Mouse (Mus musculus) adrenal gland (tissue): Measurements from ENCODE around the gene Gm4707.
"Not testable (repeated sequence)": the region's sequence is repeated elsewhere in the genome, so short reads cannot be mapped to it uniquely, and the experiment has no call there.

Experiments
- intact Hi-C: fragments of 180-260 bp; cut with DNase I; formaldehyde crosslinking; loops from one replicate; pipeline ENCODE4 v1.15.1; 2025

Gm4707 gene

DNA sequence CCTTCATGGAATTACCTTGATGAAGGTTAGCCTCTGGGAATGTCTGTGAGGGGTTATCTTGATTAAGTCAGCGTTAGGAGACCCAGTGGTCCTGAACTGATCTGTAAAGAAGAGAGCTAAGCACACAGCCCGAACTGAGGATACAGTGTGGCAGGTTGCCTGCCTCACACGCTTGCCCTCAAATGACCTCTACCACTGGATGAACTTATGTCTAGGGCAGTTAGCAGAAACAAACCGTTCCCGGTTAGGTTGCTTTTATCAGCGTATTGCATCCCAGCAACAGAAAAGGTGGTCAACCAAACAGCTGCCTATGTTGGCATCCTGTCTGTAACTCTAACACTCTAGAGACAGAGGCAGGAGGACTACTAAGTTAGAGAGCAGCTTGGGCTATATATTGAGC is 14.5 kb downstream of the Gm4707 start:
- intact Hi-C loops: no loop called here

DNA sequence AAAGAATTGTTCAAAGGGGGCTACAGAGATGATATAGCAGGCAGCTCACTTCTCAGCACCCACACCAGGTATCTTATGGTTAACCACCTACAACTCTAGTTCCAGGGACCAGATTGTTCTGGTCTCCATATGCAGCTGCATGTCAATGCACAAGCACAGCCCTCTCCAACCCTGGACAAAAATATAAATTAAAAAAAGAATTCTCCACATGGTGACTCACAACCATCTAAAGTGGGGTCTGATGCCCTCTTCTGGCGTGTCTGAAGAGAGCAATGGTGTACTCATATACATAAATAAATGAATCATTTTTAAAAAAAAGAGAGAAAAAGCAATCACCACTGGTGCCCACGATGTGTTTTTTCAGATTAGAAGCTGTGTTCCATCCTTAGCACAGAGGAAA is 15.0 kb downstream of the Gm4707 start:
- intact Hi-C loops: no loop called here

DNA sequence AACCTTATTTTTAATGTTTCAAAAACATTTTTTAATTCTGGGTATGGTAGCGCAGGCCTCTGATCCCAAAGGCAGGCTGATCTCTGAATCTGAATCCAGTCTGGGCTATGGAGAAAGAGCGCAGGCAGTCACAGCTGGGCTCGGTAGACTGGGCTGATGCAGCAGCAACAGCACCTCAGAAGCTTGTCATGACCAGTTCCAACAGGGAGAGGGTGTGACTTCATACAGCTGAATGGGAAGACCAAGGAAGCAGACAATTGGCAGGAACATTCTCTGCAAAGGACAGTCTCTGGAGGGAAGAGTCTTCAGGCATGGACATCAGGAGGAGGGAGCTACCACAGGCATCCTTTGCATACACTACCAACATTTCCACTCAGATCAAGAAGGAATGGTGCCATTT is 15.6 kb downstream of the Gm4707 start:
- intact Hi-C loops: no loop called here

DNA sequence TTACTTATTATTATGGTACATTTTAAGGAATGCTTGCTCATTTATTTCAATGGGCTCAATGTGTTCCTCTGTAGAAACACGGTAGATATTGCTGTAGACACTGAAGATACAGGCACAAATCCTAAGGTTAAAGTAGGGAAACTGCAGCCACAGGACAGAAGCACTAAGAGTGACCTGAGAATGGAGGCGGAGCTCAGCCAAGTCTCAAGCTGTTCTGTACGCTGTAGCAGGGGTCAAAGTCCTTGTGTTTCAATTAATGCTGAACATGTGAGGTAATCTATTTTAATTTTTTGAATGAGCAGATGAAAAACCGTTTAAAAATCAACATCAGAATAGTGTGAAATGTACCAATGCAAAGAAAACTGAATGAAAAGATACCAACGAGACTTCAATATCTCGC is 16.4 kb downstream of the Gm4707 start:
- intact Hi-C loops: no loop called here

DNA sequence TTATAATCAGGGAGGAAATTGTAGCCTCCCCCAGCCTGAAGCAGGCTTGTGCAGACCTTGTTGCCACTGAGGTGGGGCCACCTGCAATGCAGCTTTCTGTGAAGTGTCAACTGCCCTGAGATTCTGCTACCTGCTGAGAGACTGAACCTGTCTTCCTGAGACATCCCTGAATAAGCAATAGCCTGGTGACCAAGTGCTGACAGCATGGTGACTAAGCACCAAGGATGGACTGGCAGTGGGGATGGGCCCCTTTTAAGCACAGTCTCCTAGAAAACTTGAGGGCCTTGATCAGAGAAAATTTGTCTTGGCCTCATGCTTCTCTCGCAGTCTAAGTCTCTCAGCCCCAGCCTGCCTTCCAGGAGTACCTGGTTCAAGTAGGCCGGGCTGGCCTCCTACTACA is 37.2 kb downstream of the Gm4707 start:
- intact Hi-C loops: not testable (repeated sequence)

DNA sequence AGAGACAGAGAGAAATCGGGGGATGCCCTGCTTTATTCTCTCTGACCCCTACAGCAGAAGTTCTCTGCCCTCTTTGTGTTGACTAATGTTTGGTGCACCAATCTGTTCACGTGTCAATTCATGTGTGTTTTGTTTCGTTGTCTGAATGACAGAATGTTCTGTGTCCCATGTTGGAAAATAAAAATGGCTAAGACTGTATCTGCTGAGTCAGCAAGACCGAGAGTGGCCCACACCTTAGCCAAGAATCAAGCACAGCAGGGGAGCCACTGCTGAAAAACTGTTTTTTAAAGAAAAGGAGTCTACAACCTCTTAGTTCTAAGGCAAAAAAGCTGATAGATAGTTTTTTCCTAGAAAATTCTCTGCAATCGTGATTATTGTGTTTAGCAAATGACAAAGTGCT is 40.3 kb downstream of the Gm4707 start:
- intact Hi-C loops: not testable (repeated sequence)

DNA sequence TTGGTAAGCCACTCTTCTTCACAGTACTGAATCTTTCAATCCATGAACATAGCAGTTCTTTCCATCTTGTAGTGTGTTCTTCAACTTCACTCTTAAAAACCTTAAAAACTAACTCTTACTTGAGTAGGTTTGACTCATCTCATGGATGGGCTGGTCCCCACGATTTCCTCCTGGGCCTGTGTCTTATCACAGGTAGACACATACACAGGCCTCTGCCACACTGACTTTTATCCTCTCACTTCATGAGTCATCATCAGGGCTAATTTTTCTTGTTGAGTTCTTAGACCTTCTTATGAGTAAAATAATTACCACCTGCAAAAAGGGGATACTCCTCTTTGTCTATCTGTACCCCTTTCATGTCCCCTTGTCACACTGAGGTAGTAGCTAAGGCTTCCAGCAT is 42.7 kb downstream of the Gm4707 start:
- intact Hi-C loops: no loop called here
